Mouse (Mus musculus) hindbrain, embryonic 11.5 days (tissue): Measurements from ENCODE around the gene Fam49a. TPM values are rescaled to one million over a fixed set of nuclear protein-coding genes. Genes with fewer than 3 reads are reported as not detected.

Source experiments
- ATAC-seq: fragments of 200-750 bp; cut with Nextera tagmentation; 2 replicates; pipeline ENCODE4 v1.8.0; 2017; ENCODE audit warnings: mild to moderate bottlenecking, moderate TSS enrichment, moderate library complexity; ENCODE audit not compliant: low FRiP score
- DNase-seq: peaks from one replicate; pipeline ENCODE4 v3.0.0-alpha.2; 2015; ENCODE audit warnings: low spot score
- H3K27ac ChIP-seq: fragments of 300-500 bp; sonication (generic); 2 replicates; pipeline ENCODE4 v1.5.1; 2014; ENCODE audit warnings: mild to moderate bottlenecking, low read depth, low read length
- H3K27me3 ChIP-seq: fragments of 300-500 bp; sonication (generic); 2 replicates; pipeline ENCODE4 v1.6.1; 2014; ENCODE audit warnings: mild to moderate bottlenecking, low read length, moderate library complexity, mixed read lengths; ENCODE audit not compliant: control insufficient read depth, insufficient read depth
- H3K36me3 ChIP-seq: fragments of 300-500 bp; sonication (generic); 2 replicates; pipeline ENCODE4 v1.6.1; 2014; ENCODE audit warnings: mild to moderate bottlenecking, low read length, moderate library complexity, mixed read lengths; ENCODE audit not compliant: control insufficient read depth, insufficient read depth
- H3K4me1 ChIP-seq: fragments of 300-500 bp; sonication (generic); replicated peaks from 2 replicates; pipeline ENCODE4 v1.6.1; 2014; ENCODE audit warnings: low read length, mixed read lengths; ENCODE audit not compliant: control insufficient read depth, insufficient read depth
- H3K4me2 ChIP-seq: fragments of 300-500 bp; sonication (generic); replicated peaks from 2 replicates; pipeline ENCODE4 v1.6.1; 2014; ENCODE audit warnings: mild to moderate bottlenecking, low read depth, low read length
- H3K4me3 ChIP-seq: fragments of 300-500 bp; sonication (generic); 2 replicates; pipeline ENCODE4 v1.5.1; 2014; ENCODE audit warnings: low read depth, low read length
- H3K9ac ChIP-seq: fragments of 300-500 bp; sonication (generic); 2 replicates; pipeline ENCODE4 v1.6.1; 2014; ENCODE audit warnings: low read depth, low read length
- H3K9me3 ChIP-seq: fragments of 300-500 bp; sonication (generic); 2 replicates; pipeline ENCODE4 v1.6.1; 2016; ENCODE audit warnings: low read length; ENCODE audit not compliant: control insufficient read depth
- WGBS: fragments of 180-500 bp; shearing (Covaris S2); extraction: QIAGEN DNeasy Blood & Tissue Kit; methylation state at CpG from one replicate; pipeline ENCODE4 v1.1.7; 2014; 5-methylcytosine and 5-hydroxymethylcytosine counted together
- polyA plus RNA-seq: library from polyadenylated mRNA; unstranded; fragments of >200 nt; fragmentation: Nextera tagmentation; extraction: Ambion mirVana; gene quantifications from 2 replicates; pipeline ENCODE4 v1.2.1, GENCODE M21; 2014

The Fam49a gene
- polyA plus RNA-seq, 1 experiment from 2014 or later = 24.1 TPM

DNA sequence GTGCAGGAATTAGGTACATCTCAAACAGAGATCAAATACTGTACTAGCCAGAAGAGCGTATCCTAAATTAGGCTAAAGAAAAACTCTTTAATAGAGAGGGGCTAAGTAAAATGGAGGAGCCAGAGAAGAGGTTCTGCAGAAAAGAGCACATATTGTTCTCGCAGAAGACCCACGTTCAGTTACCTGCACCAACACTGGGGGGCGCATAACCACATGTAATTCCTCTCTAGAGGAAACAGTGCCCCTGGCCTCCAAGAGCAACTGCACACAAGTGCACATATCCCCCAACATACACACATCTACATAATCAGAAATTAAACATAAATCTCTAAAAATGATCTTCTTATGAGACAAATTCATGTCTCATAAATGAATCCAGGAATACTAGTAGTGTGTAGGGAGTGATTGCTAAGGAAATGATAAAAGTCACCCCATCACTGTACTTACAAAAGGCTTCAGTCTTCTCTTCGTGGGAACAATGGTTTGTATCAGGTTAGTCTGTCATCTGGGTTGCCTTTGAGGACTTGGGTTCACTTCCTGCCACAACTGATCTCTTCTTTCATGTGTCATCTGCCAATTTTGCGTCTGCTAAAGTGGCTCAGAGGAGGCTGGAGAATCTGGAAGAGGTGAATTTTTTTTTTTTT is 87.8 kb downstream of the Fam49a start:
- 81% methylated on average over 6 of the region's 6 CpGs for WGBS
- ATAC-seq = no peak

DNA sequence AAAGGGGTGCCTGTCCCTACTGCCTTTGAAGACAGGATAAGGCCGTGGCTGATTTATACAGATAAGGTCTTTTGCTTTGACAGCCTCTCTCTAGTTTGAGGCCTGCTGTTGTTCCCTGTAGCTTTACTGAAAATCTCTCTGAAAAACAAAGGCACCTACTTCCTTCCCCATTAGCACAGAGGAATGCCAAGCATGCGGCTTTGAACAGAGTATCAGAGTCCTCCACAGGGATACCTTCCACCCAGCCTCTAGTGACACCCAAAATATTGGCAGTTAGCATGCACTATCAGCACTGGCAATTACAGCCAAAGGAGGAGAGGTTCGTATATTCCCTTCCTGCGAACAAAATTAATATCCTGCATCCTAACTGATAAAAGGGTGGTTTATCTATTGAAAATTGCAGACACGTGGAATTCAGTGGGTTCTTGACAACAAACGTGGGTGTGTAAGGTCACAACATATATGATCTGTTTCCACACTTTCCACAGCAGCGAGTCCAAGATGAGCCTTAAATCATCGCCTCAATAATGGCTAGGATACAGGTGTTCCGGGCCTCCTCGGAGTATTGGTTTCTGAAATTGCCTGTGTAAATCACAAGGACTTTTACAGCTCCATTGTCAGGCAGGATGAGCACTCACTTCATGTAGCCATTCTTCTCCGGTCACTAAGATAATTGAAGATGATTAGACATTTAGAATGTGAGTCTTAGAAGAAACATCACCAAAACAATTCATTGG is 90.0 kb downstream of the Fam49a start:
- no peak for ATAC-seq
- H3K27me3 ChIP-seq = no peaks in the 10 kb centered on the region
- H3K27ac ChIP-seq = no peak overlapping the region
- no peaks in the 10 kb centered on the region for H3K9me3 ChIP-seq
- H3K4me1 ChIP-seq = no peaks in the 10 kb centered on the region
- no peaks in the 10 kb centered on the region for H3K36me3 ChIP-seq
- no peak overlapping the region for H3K4me3 ChIP-seq
- DNase-seq = no peak
- H3K4me2 ChIP-seq = no peak overlapping the region
- H3K9ac ChIP-seq = no peak overlapping the region
- WGBS = 75% methylated on average over 11 of the region's 11 CpGs

More for the DNA sequence above, 87.8 kb downstream of the Fam49a start:
- Histone ChIP-seq H3K27ac (no peak overlapping the region), H3K9me3 (no peaks in the 10 kb centered on the region), H3K36me3 (no peaks in the 10 kb centered on the region), H3K4me1 (no peaks in the 10 kb centered on the region), H3K27me3 (no peaks in the 10 kb centered on the region), H3K9ac (no peak overlapping the region), H3K4me2 (no peak overlapping the region), H3K4me3 (no peak overlapping the region)
- no peak for DNase-seq

DNA sequence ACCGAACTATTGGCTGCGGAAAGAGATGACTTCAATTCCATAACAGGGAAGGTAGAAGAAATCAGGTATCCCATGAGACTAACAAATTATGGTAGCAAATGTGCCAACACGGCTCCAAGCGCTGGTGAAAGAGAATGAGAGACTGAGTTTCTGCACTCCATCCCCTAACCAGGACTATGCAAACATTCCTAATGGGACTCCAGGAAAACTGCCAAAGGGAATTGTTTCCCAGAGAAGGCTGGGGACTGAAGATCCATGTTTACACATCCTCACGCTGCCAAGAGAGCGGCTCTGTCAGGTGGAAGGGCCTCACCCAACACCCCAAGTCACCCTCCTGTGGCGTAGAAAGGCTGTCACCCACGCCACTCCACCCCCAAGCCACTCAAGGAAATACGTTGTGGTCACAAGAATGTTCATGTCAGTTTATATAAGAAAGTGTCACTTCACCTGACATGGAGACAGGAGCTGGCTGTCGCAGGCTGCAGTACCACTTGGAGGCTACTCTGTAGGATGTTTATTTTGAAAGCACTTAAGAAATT is 92.2 kb downstream of the Fam49a start:
- no peak overlapping the region for H3K27ac ChIP-seq
- no peak for ATAC-seq
- no peak overlapping the region for H3K4me2 ChIP-seq
- H3K4me3 ChIP-seq = no peak overlapping the region
- no peaks in the 10 kb centered on the region for H3K9me3 ChIP-seq
- DNase-seq = no peak
- 80% methylated on average over 10 of the region's 10 CpGs for WGBS
- no peaks in the 10 kb centered on the region for H3K4me1 ChIP-seq
- no peak overlapping the region for H3K9ac ChIP-seq
- no peaks in the 10 kb centered on the region for H3K27me3 ChIP-seq
- no peaks in the 10 kb centered on the region for H3K36me3 ChIP-seq

DNA sequence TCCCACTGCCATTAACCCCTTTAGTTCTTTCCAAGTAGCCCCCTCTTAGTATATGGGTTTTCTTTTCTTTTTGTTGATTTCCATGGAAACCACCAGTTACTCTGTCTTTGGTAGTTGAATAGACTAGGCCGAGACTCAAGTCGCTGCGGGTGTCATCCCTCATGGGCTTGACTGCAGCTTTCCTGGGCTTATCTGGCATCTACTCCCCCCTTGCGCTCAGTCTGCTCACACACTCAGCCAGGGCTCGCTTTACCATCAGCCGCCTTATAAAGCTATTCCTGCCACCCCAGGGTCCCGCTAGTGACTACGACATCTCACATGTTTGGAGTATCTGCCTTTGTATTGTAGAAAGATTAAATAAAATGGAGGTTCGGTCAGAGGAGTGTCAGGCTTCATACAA is 94.1 kb downstream of the Fam49a start:
- no peak overlapping the region for H3K4me2 ChIP-seq
- no peaks in the 10 kb centered on the region for H3K4me1 ChIP-seq
- no peaks in the 10 kb centered on the region for H3K36me3 ChIP-seq
- H3K4me3 ChIP-seq = no peak overlapping the region
- WGBS = 73% methylated on average over 9 of the region's 9 CpGs
- no peaks in the 10 kb centered on the region for H3K9me3 ChIP-seq
- no peak overlapping the region for H3K27ac ChIP-seq
- ATAC-seq (no peak), DNase-seq (no peak)
- no peak overlapping the region for H3K9ac ChIP-seq
- no peaks in the 10 kb centered on the region for H3K27me3 ChIP-seq

DNA sequence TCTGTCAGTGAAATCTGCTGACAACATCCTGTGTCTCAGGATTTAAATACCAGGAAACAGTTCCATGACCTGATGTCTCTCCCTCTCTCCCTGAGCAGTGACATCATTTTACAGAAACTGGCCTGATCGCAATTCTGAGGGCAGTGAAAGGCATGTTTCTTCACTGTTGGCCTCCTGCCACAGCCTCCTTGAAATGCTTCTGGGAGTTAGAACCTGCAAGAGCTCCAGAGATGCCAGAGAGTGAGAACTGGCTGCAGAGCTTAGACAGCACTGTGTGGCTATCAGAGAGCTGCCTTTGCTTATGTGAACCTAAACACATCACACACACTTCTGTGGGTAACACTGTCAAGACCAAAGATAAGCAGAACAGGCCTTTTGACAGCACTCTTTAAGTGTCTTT is 94.5 kb downstream of the Fam49a start:
- DNase-seq (no peak), ATAC-seq (no peak)
- Histone ChIP-seq H3K4me1 (no peaks in the 10 kb centered on the region), H3K4me3 (no peak overlapping the region), H3K36me3 (no peaks in the 10 kb centered on the region), H3K9me3 (no peaks in the 10 kb centered on the region), H3K27ac (no peak overlapping the region), H3K27me3 (no peaks in the 10 kb centered on the region), H3K4me2 (no peak overlapping the region), H3K9ac (no peak overlapping the region)
- WGBS = 79% methylated on average over 1 of the region's 1 CpGs

DNA sequence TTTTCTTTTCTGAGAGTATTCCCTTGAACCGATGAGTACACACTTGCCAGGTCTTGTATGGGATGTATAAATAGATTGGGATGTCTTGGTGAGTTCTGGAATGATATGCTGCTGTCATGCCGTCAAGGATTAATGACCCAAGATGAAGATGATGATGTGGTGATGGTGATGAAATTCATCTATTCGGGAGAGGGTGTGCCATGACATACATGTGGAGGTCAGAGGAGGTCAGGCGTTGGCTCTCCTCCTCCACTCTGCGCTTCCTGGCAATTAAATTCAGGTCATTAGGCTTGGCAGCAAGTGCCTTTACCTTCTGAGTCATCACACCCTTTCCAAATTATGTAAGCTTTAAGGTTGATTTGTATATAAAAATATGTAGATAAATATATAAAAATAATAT is 95.0 kb downstream of the Fam49a start:
- Histone ChIP-seq H3K36me3 (no peaks in the 10 kb centered on the region), H3K9me3 (no peaks in the 10 kb centered on the region), H3K9ac (no peak overlapping the region), H3K4me1 (no peaks in the 10 kb centered on the region), H3K27ac (no peak overlapping the region), H3K4me3 (no peak overlapping the region), H3K4me2 (no peak overlapping the region), H3K27me3 (no peaks in the 10 kb centered on the region)
- DNase-seq (no peak), ATAC-seq (no peak)
- WGBS = 88% methylated on average over 5 of the region's 5 CpGs

DNA sequence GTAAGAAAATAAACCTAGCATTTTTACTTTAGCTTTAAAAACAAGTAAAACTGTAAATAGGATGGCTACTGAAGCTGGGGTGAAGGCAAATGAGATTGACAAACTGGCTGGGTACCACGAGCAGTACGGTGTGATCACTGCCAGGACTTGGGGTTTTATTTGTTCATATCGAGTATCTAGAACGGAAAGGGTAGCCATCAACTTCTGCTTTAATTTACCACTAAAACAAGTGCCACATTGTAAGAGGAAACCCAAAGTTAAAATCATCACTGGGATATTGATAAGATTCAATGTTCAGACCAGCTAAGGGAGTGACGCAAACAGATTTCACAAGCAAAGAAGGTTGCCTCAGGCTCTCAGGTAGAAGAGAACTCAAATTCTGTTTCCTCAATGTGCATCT is 98.0 kb downstream of the Fam49a start:
- Histone ChIP-seq H3K9me3 (no peaks in the 10 kb centered on the region), H3K4me1 (no peaks in the 10 kb centered on the region), H3K9ac (no peak overlapping the region), H3K27ac (no peak overlapping the region), H3K4me3 (no peak overlapping the region), H3K4me2 (no peak overlapping the region), H3K27me3 (no peaks in the 10 kb centered on the region), H3K36me3 (no peaks in the 10 kb centered on the region)
- DNase-seq = no peak
- 95% methylated on average over 5 of the region's 5 CpGs for WGBS
- no peak for ATAC-seq

DNA sequence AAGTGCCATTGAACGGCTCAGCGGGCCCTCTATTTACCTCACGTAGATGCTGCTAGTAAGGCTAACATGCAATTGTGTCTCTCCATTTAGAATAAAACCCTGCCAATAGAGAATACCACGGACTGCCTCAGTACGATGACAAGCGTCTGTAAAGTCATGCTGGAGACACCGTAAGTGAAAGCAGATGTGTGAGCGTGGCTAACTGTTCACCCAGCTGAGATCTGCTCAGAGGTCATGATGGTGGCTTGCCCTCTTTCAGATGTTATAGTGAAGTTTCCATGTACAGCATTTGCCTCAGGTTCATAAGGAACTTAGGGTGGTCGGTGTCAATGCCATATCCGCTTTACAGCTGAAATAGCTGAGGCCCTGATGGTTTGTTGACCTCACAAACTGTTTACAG is 100.4 kb downstream of the Fam49a start:
- Histone ChIP-seq H3K27me3 (no peaks in the 10 kb centered on the region), H3K4me2 (no peak overlapping the region), H3K9ac (no peak overlapping the region), H3K27ac (no peak overlapping the region), H3K9me3 (no peaks in the 10 kb centered on the region), H3K4me3 (no peak overlapping the region), H3K4me1 (no peaks in the 10 kb centered on the region), H3K36me3 (no peaks in the 10 kb centered on the region)
- WGBS = 72% methylated on average over 10 of the region's 10 CpGs
- no peak for DNase-seq
- ATAC-seq = no peak

DNA sequence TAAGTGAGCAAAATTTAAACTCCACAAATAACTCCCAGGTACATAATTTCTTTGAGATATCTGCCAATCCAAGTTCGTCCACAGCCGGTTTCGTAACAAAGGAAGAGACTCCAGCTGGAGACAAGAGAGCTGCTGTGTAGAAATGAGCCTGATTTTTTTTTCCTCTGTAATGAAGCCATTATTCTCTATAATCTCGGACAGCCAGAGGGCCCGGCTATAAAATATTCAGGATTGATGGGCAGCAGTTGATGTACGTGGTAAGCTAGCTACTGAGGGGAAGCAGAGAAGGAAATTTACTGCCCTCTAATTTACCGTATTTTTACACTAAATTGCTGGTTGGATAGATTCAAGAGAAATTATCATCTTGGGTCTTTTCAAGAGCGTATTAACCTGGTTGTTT is 102.3 kb downstream of the Fam49a start:
- DNase-seq (no peak), ATAC-seq (no peak)
- Histone ChIP-seq H3K9ac (no peak overlapping the region), H3K4me2 (no peak overlapping the region), H3K27ac (no peak overlapping the region), H3K36me3 (no peaks in the 10 kb centered on the region), H3K4me1 (no peaks in the 10 kb centered on the region), H3K27me3 (no peaks in the 10 kb centered on the region), H3K9me3 (no peaks in the 10 kb centered on the region), H3K4me3 (no peak overlapping the region)
- WGBS = 78% methylated on average over 8 of the region's 8 CpGs
